Mouse (Mus musculus) C3H10T1/2 (cell line): Measurements from ENCODE around the gene Vmn1r10. TPM values are rescaled to one million over a fixed set of nuclear protein-coding genes. Genes with fewer than 3 reads are reported as not detected.

Experiments
- polyA plus RNA-seq, 2 experiments: library from polyadenylated mRNA; unstranded; fragments of >200 nt; fragmentation: generic; extraction: Trizol; gene quantifications; one replicate each; pipeline ENCODE4 v1.2.1; 2012; ENCODE audit warnings: missing spikeins in 2 of 2

Gene Vmn1r10
- polyA plus RNA-seq = not detected

GRCm38 (mm10) chr6:57109154-57109553 lies at the start of gene Vmn1r10:
Gene Vmn1r10, plus strand, starts transcription at chr6:57109454.

GRCm38 (mm10) chr6:57066487-57066886 lies 42.8 kb upstream of the Vmn1r10 start, which contains the start of gene Vmn1r9:
Gene Vmn1r9, plus strand, starts transcription at chr6:57066787.

GRCm38 (mm10) chr6:57133155-57133554 lies 23.9 kb downstream of the Vmn1r10 start, which contains the start of gene Vmn1r11:
Gene Vmn1r11, plus strand, starts transcription at chr6:57133455.

GRCm38 (mm10) chr6:57156619-57157018 lies 47.4 kb downstream of the Vmn1r10 start, which contains the start of gene Vmn1r12:
Gene Vmn1r12, plus strand, starts transcription at chr6:57156919.

Other genes starting within 250 kb of the Vmn1r10 start
- 10 to 100 TPM in 1 of 2 experiments, 1 to 10 TPM in 1; 1.4 to 10.6 TPM for gene Nt5c3, start 185.5 kb upstream of the Vmn1r10 start, polyA plus RNA-seq
- gene Vmn1r4, start 185.4 kb upstream of the Vmn1r10 start, polyA plus RNA-seq = under 1 TPM; 0.01 to 0.24 TPM
- gene Vmn1r5, start 139.2 kb upstream of the Vmn1r10 start, polyA plus RNA-seq = not detected
- not detected for gene Vmn1r6, start 112.2 kb upstream of the Vmn1r10 start, polyA plus RNA-seq
- gene Vmn1r7, start 84.1 kb upstream of the Vmn1r10 start, polyA plus RNA-seq = not detected
- gene Vmn1r8, start 77.2 kb upstream of the Vmn1r10 start, polyA plus RNA-seq = not detected
- not detected for gene Vmn1r9, start 42.7 kb upstream of the Vmn1r10 start, polyA plus RNA-seq
- not detected for gene Vmn1r11, start 24.0 kb downstream of the Vmn1r10 start, polyA plus RNA-seq
- gene Vmn1r12, start 47.5 kb downstream of the Vmn1r10 start, polyA plus RNA-seq = not detected
- not detected for gene Vmn1r13, start 93.8 kb downstream of the Vmn1r10 start, polyA plus RNA-seq
- gene Vmn1r14, start 122.2 kb downstream of the Vmn1r10 start, polyA plus RNA-seq = not detected
- gene Vmn1r15, start 148.5 kb downstream of the Vmn1r10 start, polyA plus RNA-seq = not detected
- gene Vmn1r16, start 220.0 kb downstream of the Vmn1r10 start, polyA plus RNA-seq = not detected